Mouse (Mus musculus) T-cell, adult 2 months (primary cell): ENCODE data around the gene Ccn6.

Experiments used
- DNase-seq: peaks from one replicate; pipeline ENCODE4 v3.0.0; 2022; ENCODE audit warnings: low spot score

Ccn6 gene

GRCm38 (mm10) chr10:39161406-39161805 is 2.2 kb downstream of the Ccn6 start:
- no peak for DNase-seq

GRCm38 (mm10) chr10:39158306-39158705 is 5.3 kb downstream of the Ccn6 start:
- no peak for DNase-seq

- DNase-seq = no peak
These were observed 6.3 kb downstream of the Ccn6 start for GRCm38 (mm10) chr10:39157321-39157720.

- DNase-seq = no peak
These were observed 6.9 kb downstream of the Ccn6 start for GRCm38 (mm10) chr10:39156719-39157118.

- no peak for DNase-seq
These were observed 21.4 kb downstream of the Ccn6 start for GRCm38 (mm10) chr10:39142216-39142615.

GRCm38 (mm10) chr10:39141401-39141800 is 22.2 kb downstream of the Ccn6 start:
- no peak for DNase-seq

GRCm38 (mm10) chr10:39140843-39141242 is 22.8 kb downstream of the Ccn6 start:
- DNase-seq = no peak

- no peak for DNase-seq
These were observed 24.8 kb downstream of the Ccn6 start for GRCm38 (mm10) chr10:39138761-39139160.

- no peak for DNase-seq
These were observed 25.8 kb downstream of the Ccn6 start for GRCm38 (mm10) chr10:39137766-39138165.

- DNase-seq = peak; percentile 93
These were observed 29.9 kb downstream of the Ccn6 start, which contains the start of the genes Fam229b and Tube1 for GRCm38 (mm10) chr10:39133462-39134310. Gene Fam229b (minus strand): TSS chr10:39133914. Gene Tube1 (plus strand): TSS chr10:39133976.

- DNase-seq = no peak
These were observed 42.2 kb downstream of the Ccn6 start for GRCm38 (mm10) chr10:39121412-39121811.

GRCm38 (mm10) chr10:39109489-39109874 is 54.1 kb downstream of the Ccn6 start:
- no peak for DNase-seq

- DNase-seq = no peak
These were observed 54.6 kb downstream of the Ccn6 start for GRCm38 (mm10) chr10:39108837-39109488.

- DNase-seq = no peak
These were observed 56.7 kb downstream of the Ccn6 start for GRCm38 (mm10) chr10:39106935-39107334.

- no peak for DNase-seq
These were observed 57.2 kb downstream of the Ccn6 start for GRCm38 (mm10) chr10:39106413-39106812.

GRCm38 (mm10) chr10:39104803-39105449 is 58.7 kb downstream of the Ccn6 start:
- no peak for DNase-seq
